Mouse (Mus musculus): ENCODE results near the gene Elovl7. TPM values are rescaled to one million over a fixed set of nuclear protein-coding genes. Genes with fewer than 3 reads are reported as not detected.

Gene Elovl7
- 17.2 and 20.9 TPM in 2 replicates for polyA plus RNA-seq (2012; rRNA removed)

DNA sequence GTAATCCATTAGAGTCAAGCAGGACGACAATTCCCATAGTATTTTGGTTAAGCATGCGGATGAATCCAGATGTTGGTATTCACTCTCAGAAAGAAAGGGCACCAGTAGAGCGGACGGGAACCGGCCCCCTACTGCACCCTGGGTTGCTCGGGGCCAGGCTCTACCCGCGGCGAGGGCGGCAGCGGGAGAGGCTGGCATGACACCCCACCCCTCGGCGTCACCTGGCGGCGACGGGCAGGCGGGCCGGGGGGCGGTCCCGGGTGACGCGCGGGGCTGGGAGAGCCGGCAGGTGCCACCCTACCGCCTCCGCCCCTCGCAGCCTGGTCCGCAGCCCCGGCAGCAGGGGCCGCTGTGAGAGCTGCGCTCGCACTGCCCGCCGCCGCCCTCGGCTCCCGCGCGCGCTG, at the start of gene Elovl7:
Gene Elovl7, plus strand, starts transcription at position 324 of the 404 bp plus-strand sequence.
- DNase-seq, result peak; percentile 93
- TF ChIP-seq CTCF (conservative IDR thresholded peaks at IDR 0.05; ENCODE audit: insufficient read depth, insufficient read length, low read depth, low read length) (peak; percentile 35; the same call in 1 of the 2 replicates), POLR2A (IDR thresholded peaks at IDR 0.05; ENCODE audit: low read depth, low read length) (no peak)
- WGBS, result 2% methylated on average over 39 of the region's 40 CpGs
- Histone ChIP-seq H3K4me3 (ENCODE audit: insufficient read depth, low read depth, low read length) (peak within 1 kb of the TSS; percentile 95), H3K27ac (ENCODE audit: insufficient read depth, low read depth, low read length) (peak within 1 kb of the TSS; percentile 98), H3K4me1 (ENCODE audit: control insufficient read depth, insufficient read depth, low read length) (peaks cover 16% of the 10 kb centered on the region), H3K36me3 (ENCODE audit: control insufficient read depth, insufficient read depth, low read length) (no peaks in the 10 kb centered on the region), H3K27me3 (replicated peaks; ENCODE audit: control insufficient read depth, insufficient read depth, low read length) (no peaks in the 10 kb centered on the region)

DNA sequence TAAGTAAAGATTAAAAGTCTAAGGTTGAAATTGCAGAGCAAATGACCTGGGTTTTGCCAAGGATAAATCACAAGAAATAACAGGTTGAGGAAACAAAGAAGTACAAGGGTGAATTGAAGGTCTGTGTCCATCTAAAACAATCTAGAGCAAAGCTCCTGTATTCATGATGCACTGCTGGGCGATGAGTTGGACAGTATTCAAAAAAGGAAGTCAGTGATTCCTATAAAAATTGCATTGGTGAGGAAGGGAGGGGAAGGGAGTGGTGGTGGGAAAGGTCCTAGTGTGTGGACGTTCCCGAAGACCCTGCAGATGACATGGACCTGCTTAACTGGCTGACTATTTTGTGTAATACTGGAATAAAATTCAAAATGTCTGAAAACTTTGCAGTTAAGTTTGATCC, 49.6 kb upstream of the Elovl7 start:
- no peak for DNase-seq
- H3K27ac ChIP-seq (ENCODE audit: insufficient read depth, low read depth, low read length), result no peak overlapping the region
- H3K4me1 ChIP-seq (ENCODE audit: control insufficient read depth, insufficient read depth, low read length), result peaks cover 3% of the 10 kb centered on the region; the same call in 1 of the 2 replicates
- H3K27me3 ChIP-seq (replicated peaks; ENCODE audit: control insufficient read depth, insufficient read depth, low read length), result no peaks in the 10 kb centered on the region
- TF ChIP-seq CTCF (conservative IDR thresholded peaks at IDR 0.05; ENCODE audit: insufficient read depth, insufficient read length, low read depth, low read length) (no peak), POLR2A (IDR thresholded peaks at IDR 0.05; ENCODE audit: low read depth, low read length) (no peak)
- H3K4me3 ChIP-seq (ENCODE audit: insufficient read depth, low read depth, low read length), result no peak overlapping the region
- WGBS, result 81% methylated on average over 3 of the region's 3 CpGs
- H3K36me3 ChIP-seq (ENCODE audit: control insufficient read depth, insufficient read depth, low read length), result no peaks in the 10 kb centered on the region

GRCm38 (mm10) chr13:108170002-108170401, 44.2 kb upstream of the Elovl7 start:
- Histone ChIP-seq H3K36me3 (ENCODE audit: control insufficient read depth, insufficient read depth, low read length) (peaks cover 6% of the 10 kb centered on the region), H3K4me3 (ENCODE audit: insufficient read depth, low read depth, low read length) (no peak overlapping the region), H3K27ac (ENCODE audit: insufficient read depth, low read depth, low read length) (no peak overlapping the region), H3K27me3 (replicated peaks; ENCODE audit: control insufficient read depth, insufficient read depth, low read length) (no peaks in the 10 kb centered on the region), H3K4me1 (ENCODE audit: control insufficient read depth, insufficient read depth, low read length) (no peaks in the 10 kb centered on the region)
- 100% methylated on average over 1 of the region's 1 CpGs for WGBS
- no peak for DNase-seq
- TF ChIP-seq POLR2A (IDR thresholded peaks at IDR 0.05; ENCODE audit: low read depth, low read length), result no peak
- TF ChIP-seq CTCF (conservative IDR thresholded peaks at IDR 0.05; ENCODE audit: insufficient read depth, insufficient read length, low read depth, low read length), result no peak

DNA sequence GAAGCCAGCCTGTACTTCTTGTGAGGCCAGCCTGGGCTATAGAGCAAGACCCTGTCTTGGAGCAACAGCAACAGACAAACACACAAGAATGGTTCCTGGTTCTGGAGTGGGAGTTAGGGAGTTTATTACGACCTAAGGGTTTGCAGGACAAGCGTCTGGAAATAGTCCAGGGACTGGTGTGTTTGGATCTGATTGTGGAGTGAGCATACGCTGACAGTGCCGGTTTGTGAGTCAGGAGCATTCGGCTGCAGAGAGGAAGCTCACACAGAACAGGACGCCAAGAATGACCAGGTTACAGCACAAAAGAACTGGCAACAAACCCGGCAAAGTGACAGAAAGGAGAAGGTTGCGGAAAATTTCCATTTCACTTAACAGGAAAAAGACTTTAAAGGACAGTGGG, 43.7 kb upstream of the Elovl7 start:
- no peak overlapping the region for H3K4me3 ChIP-seq (ENCODE audit: insufficient read depth, low read depth, low read length)
- DNase-seq, result no peak
- 82% methylated on average over 8 of the region's 8 CpGs for WGBS
- no peak for TF ChIP-seq POLR2A (IDR thresholded peaks at IDR 0.05; ENCODE audit: low read depth, low read length)
- H3K27me3 ChIP-seq (replicated peaks; ENCODE audit: control insufficient read depth, insufficient read depth, low read length), result no peaks in the 10 kb centered on the region
- H3K27ac ChIP-seq (ENCODE audit: insufficient read depth, low read depth, low read length), result no peak overlapping the region
- H3K4me1 ChIP-seq (ENCODE audit: control insufficient read depth, insufficient read depth, low read length), result no peaks in the 10 kb centered on the region
- H3K36me3 ChIP-seq (ENCODE audit: control insufficient read depth, insufficient read depth, low read length), result peaks cover 6% of the 10 kb centered on the region

DNA sequence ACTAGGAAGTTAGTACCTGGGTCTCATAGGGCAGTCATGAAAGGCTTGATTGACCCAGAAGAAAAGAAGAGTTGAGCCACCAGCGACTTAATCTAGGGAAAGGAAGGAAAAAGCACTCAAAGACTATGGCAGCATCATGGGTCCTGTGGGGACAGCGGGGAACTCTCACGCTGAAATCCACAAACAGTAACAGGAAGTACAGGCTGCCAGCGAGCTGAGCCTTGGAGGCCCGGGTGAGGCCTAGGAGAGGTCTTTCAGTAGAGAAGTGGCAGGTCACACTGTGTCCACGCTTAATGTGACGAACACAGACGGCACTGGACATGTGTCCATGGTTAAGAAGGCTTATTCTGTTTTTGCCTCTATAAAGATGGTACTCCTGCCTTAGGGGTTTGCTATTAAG, 34.6 kb upstream of the Elovl7 start:
- DNase-seq, result no peak
- no peaks in the 10 kb centered on the region for H3K4me1 ChIP-seq (ENCODE audit: control insufficient read depth, insufficient read depth, low read length)
- no peak for TF ChIP-seq POLR2A (IDR thresholded peaks at IDR 0.05; ENCODE audit: low read depth, low read length)
- TF ChIP-seq CTCF (conservative IDR thresholded peaks at IDR 0.05; ENCODE audit: insufficient read depth, insufficient read length, low read depth, low read length), result no peak
- no peaks in the 10 kb centered on the region for H3K27me3 ChIP-seq (replicated peaks; ENCODE audit: control insufficient read depth, insufficient read depth, low read length)
- H3K36me3 ChIP-seq (ENCODE audit: control insufficient read depth, insufficient read depth, low read length), result peaks cover 3% of the 10 kb centered on the region; the same call in 1 of the 2 replicates
- no peak overlapping the region for H3K27ac ChIP-seq (ENCODE audit: insufficient read depth, low read depth, low read length)
- H3K4me3 ChIP-seq (ENCODE audit: insufficient read depth, low read depth, low read length), result no peak overlapping the region
- WGBS, result 71% methylated on average over 8 of the region's 8 CpGs

DNA sequence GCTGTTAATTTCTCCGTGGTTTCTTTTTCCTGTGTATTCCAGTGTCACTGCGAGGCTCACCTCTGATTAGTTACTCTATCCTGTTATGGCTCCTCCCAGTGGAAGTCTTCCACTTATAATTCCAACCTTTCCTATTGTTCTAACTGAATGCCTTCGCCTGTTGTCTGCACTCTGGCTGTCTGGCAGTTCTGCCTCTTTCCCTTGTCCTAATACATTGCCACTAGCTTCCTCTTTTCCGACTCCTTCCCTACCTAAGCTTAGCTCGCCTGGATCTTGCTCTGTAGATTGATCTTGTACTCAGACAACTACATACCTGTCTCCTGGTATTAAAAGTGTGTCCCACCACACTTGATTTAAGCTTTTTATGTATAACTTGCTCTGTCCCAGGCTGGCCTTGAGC, 33.4 kb upstream of the Elovl7 start:
- H3K27me3 ChIP-seq (replicated peaks; ENCODE audit: control insufficient read depth, insufficient read depth, low read length), result no peaks in the 10 kb centered on the region
- H3K4me3 ChIP-seq (ENCODE audit: insufficient read depth, low read depth, low read length), result no peak overlapping the region
- TF ChIP-seq POLR2A (IDR thresholded peaks at IDR 0.05; ENCODE audit: low read depth, low read length) (no peak), CTCF (conservative IDR thresholded peaks at IDR 0.05; ENCODE audit: insufficient read depth, insufficient read length, low read depth, low read length) (no peak)
- 63% methylated on average over 5 of the region's 5 CpGs for WGBS
- H3K27ac ChIP-seq (ENCODE audit: insufficient read depth, low read depth, low read length), result peak overlapping the region; percentile 50
- DNase-seq, result no peak
- H3K4me1 ChIP-seq (ENCODE audit: control insufficient read depth, insufficient read depth, low read length), result no peaks in the 10 kb centered on the region
- peaks cover 3% of the 10 kb centered on the region; the same call in 1 of the 2 replicates for H3K36me3 ChIP-seq (ENCODE audit: control insufficient read depth, insufficient read depth, low read length)

DNA sequence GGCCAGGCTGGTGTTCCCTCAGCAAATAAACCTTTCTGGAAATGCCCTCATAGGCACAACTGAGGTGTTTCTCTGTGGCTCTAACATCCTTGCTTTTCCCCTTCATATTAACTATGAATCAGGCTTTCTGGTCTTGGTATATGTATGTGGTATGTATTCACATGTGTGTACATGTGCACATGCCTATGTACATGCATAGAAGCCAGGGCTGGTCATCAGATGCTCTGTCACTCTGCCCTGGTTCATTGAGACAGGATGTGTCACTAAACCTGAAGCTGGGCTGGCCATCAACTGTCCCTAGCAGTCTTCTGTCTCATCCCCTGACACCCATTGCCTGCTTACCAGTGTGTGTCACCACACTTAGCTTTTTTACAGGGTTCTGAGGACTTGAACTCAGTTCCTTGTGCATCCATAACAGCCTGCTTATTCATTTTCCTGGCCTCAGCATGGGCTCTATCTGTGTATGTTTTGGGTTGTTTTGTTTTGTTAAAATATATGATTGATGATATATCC, 29.4 kb upstream of the Elovl7 start:
- no peak for DNase-seq
- Histone ChIP-seq H3K4me1 (ENCODE audit: control insufficient read depth, insufficient read depth, low read length) (no peaks in the 10 kb centered on the region), H3K27ac (ENCODE audit: insufficient read depth, low read depth, low read length) (no peak overlapping the region), H3K36me3 (ENCODE audit: control insufficient read depth, insufficient read depth, low read length) (no peaks in the 10 kb centered on the region; the same call in 1 of the 2 replicates), H3K27me3 (replicated peaks; ENCODE audit: control insufficient read depth, insufficient read depth, low read length) (no peaks in the 10 kb centered on the region), H3K4me3 (ENCODE audit: insufficient read depth, low read depth, low read length) (no peak overlapping the region)
- no peak for TF ChIP-seq CTCF (conservative IDR thresholded peaks at IDR 0.05; ENCODE audit: insufficient read depth, insufficient read length, low read depth, low read length)
- no peak for TF ChIP-seq POLR2A (IDR thresholded peaks at IDR 0.05; ENCODE audit: low read depth, low read length)
